Mouse (Mus musculus) left cerebral cortex, adult 8-10 months (tissue): ENCODE measurements around the gene Atp6v1b1. TPM values are rescaled to one million over a fixed set of nuclear protein-coding genes. Genes with fewer than 3 reads are reported as not detected.

ENCODE experiments used
- DNase-seq, 2 experiments: peaks; one replicate each; pipeline ENCODE4 v3.0.0; 2022; ENCODE audit warnings: low spot score in 2 of 2
- total RNA-seq, 4 experiments: library from RNA; stranded (reverse); gene quantifications; 2 replicates each; pipeline ENCODE4 v1.2.4; 2022

The Atp6v1b1 gene
- total RNA-seq: not detected

- DNase-seq: no peak
These were observed at the start of gene Atp6v1b1 for GRCm38 (mm10) chr6:83742761-83743160. Gene Atp6v1b1, plus strand, starts transcription at chr6:83742990.

DNA sequence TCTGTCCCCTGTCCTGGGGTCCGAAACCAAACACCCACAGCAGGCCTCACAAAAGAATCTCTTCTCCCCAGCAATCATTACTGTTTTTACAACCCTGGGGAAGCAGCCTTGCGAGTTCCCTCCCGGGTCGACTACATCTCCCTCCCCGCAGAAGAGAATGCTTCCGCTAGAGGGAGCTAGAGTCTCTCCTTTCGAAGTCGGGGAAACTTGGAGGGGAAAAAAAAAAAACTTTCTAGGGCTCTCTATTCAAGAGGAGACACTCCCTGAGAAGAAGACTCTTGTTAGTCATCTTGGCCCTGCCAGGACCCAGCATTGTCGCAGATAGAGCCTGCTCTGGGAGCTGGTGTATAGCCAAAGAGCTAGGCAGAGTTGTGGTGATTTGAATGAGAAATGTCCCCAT, 49.0 kb upstream of the Atp6v1b1 start:
- DNase-seq: no peak

GRCm38 (mm10) chr6:83695731-83696130, 47.1 kb upstream of the Atp6v1b1 start:
- no peak for DNase-seq

- no peak for DNase-seq
These were observed 46.1 kb upstream of the Atp6v1b1 start for GRCm38 (mm10) chr6:83696684-83697083.

DNA sequence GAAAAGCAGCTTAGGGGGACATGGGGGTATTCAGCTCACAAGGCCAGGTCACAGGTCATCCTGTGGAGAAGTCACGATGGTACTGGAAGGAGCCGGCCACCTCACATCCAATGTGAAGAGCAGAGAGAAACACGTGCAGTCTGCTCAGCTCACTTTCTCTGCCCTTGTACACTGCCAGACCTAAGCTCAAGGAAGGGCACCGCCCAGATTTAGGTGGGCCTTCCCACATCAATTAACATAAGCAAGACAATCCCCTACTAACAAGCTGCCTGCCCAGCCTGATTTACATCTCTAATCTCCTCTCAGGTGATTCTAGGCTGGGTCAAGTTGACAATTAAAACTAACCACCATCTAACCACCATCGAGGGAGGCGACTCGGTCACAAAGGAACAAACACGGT, 44.9 kb upstream of the Atp6v1b1 start:
- DNase-seq: no peak

DNA sequence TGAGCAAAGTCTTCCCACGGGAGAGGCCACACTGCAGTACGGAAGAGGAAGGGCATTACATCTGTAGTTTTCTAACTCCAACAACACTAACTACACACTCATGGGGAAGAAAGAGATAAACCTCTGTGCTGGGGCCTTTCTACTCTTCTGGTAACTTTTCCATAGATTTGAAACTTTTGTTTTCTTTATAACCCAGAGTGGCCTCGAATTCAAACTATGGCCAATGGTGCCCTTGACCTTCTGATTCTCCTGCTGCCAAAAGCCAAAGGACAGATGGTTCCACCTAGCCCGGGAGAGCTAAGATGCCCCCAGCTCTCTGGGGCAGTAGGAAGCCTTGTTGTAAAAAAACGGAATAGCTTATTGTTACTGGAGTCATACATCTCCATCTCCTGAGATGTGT, 42.8 kb upstream of the Atp6v1b1 start:
- DNase-seq: no peak

DNA sequence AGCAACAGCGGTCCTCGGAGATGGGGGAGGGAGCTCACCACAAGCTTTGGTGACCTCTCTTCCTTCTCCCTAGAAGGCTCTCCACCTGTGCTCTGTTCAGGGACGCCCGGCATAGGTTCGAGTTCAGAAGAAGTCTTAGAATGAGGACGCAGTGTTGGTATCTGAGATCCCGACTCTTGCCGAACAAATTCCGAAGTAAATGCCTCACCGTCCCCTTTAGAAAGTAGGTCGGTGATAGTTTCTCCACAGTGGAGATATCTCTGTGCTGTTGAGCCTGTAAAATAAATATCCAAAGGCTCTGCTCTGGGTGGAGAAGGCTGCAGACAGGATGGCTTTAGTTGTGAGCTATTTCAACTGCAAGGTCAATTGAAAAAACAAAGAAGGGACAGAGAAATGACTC, 41.8 kb upstream of the Atp6v1b1 start:
- DNase-seq: no peak

DNA sequence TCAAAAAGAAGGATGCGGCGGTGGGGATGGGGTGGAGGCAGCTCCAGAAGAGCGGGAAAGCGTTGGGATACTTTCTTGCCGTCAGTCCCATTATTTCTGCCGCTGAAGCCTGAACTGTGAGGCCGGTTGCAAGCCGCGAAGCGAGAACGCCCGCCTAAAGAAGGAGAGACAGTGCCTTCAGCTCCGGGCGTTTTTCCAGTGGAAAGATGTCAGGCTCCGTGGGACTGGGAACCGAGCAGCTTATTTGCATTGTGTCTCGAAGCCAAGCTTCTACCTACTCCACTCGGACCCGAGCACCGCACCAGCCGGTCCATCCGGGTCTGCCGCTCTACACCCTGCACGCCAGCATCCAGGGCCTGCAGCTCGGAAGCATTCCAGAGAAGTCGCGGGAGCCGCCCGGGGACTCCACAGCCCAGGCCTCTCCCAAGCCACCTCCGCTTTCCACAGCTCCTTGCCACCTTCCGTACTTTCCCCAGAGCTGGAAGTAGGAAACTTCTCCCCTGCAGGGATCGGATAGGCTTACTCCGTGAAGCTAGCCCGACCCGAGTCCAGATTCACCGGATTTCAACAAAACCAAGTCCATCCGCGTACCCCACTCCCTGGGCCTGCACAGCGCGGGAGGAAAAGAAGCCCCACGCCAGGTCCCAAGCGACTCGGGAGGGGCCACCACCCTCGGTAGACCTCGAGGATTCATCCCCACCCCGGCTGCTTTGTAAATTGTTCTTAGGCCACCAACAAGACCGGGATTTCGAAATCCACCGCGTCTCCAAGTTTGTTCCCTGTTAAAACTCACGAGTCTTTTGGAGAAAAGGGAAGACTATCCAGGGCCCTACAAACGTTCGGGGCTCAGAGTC, 40.4 kb upstream of the Atp6v1b1 start:
- DNase-seq: no peak

- DNase-seq: no peak
These were observed 39.6 kb upstream of the Atp6v1b1 start for GRCm38 (mm10) chr6:83703000-83703721.

DNA sequence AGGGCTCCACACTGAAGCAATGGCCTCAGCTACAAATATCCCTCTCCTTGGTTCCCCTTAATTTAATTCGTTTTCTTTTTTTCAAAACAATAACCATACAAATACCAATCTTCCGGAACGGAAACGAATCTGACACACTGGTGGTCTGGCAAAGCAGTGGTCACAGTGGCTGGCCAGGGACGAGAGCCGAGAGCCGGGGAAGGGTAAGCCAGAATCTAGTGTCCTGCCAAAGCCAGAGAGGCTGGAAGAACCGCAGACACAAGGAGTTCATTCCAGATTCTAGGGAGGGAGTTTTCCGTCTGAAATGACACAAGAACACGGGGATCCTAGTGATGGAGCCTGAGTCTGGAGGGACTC, 39.1 kb upstream of the Atp6v1b1 start:
- no peak for DNase-seq

DNA sequence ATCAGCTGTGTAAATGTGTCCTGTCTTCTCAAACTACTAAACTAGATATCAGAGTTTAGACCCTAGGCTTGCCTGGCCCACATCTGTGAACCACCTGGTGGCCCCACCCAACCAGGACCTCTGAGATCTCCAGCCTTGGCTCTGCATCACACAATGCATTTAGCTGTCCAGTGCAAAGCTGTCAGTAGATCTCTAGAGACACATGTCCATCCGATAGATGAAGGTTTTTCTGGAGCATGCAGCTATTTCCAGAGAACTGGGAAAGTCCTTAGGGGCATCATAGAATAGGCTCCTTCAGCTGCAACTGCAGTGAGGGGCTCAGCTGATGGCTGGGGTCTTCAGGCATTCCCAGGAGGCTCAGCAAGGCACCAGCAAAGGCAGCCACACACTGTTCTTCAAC, 38.5 kb upstream of the Atp6v1b1 start:
- DNase-seq: no peak

DNA sequence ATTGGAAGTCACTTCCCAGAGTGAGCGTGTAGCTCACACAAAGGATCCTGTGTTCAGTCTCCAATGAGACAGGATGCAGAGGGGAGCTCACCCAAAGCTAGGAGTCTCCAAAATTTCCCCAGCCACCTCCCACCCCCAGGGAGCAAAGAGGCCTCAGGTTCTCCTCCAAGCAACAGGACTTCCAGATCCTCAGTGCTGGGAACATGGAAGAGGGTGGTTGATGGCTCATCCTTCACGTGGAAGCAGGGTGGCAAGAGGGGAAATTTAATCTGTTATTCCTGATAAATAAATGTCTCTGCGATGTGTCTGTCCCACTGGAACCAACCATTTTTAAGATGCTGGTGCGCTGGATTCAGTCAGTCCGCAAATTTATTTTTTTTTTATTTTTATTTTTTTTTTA, 38.1 kb upstream of the Atp6v1b1 start:
- DNase-seq: no peak

GRCm38 (mm10) chr6:83707738-83708510, 34.9 kb upstream of the Atp6v1b1 start:
- no peak for DNase-seq

DNA sequence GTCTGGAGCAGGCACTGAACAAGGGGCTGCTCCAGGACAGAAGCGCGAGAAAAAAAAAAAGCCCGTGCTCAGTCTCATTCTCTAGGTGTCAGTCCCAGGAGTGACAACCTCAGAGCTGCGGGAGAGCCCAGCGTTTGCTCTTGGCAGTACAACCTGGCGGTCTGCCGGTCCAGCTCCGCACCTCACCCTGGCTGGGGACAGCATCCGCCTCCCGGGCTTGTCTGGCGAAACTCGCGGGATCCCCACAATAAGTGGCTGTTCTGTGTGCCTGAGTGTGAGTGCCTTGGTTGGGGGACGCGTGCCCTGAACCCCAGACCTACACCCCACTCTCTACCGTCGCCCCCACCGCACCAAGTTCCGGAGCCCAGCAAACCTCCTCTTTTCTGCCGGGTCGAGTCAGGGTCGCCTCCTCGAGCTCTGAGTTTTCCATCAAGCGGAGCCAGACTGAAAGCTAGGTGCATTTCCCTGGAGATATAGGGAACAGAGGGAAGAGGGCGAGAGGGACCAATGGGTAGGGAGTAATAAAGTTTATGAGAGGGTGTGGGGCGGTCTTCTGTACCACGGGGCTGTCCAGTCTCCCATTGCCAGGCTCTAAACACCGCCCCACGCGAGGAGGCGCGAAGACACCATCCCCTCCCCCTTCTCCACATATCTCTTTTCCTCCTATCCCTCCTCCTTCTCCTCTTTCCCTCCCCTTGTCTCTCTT, 32.3 kb upstream of the Atp6v1b1 start:
- no peak for DNase-seq

DNA sequence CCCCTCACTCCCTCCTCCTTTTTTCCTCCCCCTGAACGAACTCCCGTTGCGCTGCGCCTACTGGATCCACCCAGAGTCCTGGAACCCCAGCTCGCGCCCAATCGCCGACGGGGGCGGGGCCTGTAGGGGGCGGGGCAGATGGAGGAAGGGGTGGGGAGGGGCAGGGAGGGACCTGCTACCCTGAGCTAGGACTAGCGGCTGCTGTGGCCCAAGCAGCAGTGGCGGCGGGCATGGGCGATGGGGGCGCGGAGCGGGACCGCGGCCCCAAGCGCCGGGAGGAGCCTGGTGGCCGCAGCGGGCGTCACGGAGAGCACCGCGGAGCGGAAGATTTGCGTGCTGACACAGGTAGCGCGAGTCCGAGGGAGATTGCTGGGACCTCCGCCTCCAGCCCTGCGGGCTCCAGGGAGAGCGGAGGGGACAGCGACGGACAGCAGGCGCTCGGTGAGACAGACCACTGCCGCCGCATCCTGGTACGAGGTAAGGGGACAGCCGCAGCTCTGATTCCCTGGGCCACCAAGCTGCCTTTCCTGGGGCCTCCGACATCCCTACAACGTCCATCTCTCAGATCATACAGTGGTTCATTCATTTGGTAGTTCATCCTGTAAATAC, 31.6 kb upstream of the Atp6v1b1 start, which contains the start of gene Vax2:
TSS of gene Vax2 (plus strand) at position 198 of the 609 bp plus-strand sequence.
- DNase-seq: no peak

DNA sequence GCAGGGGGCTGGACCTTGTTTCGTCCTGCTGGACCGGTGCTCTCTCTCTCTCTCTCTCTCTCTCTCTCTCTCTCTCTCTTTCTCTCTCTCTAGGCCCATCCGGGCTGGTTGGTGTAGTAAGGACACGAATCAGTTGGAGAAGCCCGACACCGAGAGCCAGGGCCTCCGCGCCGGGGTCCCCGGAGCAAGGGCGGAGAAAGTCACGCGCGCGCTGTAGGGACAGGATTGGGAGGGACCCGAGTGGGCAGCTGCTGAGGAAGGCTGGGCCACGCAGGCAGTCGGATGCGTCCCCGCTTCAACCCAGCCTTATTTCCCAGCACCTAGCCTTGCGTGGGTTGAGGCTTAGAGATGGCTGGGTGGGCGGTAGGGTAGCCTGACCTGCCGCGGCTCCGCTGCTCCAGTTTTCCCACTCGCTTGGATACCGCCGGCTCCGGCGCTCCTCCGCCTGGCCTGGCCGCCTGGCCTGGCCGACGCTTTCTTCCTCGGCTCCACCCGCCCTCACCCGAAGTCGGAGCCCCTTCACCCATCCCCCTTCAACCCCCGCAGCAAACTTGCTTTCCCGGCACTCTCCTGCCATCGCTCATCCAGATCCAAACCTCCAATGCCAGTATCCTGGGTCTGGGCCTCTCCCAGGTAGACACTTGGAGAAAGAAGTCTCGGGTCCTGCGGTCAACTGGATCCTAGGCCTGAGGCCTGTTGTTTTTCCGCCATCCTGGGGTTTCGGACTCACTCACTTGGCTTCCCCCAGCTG, 30.9 kb upstream of the Atp6v1b1 start:
- no peak for DNase-seq

DNA sequence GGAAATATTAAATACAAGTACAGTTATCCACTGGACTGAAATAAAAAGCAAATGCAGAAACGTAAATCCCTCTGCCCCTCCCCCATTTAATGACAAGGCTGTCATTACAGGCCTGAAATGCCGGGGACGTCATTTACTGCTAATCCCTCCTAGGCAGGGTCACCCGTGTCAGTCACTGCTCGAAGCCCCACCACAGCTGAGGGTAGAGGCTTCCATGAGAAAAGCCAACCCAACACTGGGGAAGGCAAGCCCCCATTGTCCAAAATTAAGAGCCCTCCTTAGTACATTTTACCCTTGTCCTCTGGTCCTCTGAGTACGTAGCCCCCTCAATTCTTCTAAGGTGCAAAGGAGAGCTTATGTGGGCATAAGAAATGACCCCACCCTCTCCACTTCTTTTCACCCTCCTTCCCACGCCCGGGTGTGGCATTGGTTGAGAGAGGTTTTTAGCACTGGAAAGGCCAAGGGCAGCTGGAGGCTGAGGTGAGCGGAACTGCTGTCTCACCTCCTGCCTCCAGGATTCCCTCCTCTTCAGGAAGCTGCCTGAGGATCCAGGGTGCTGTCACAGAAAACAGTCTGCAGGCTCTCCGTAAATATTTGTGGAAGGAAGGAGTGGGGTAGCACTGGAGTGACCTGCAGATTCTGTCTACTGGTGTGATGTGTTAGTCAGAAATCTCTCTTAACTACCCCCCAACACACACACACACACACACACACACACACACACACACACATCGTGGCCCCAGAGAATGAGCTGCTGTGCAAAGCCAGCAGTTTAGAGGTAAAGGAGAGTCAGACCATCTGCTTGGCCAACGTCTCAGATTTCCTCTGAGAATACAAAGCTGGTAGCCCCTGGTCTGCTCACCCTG, 29.3 kb upstream of the Atp6v1b1 start:
- no peak for DNase-seq

DNA sequence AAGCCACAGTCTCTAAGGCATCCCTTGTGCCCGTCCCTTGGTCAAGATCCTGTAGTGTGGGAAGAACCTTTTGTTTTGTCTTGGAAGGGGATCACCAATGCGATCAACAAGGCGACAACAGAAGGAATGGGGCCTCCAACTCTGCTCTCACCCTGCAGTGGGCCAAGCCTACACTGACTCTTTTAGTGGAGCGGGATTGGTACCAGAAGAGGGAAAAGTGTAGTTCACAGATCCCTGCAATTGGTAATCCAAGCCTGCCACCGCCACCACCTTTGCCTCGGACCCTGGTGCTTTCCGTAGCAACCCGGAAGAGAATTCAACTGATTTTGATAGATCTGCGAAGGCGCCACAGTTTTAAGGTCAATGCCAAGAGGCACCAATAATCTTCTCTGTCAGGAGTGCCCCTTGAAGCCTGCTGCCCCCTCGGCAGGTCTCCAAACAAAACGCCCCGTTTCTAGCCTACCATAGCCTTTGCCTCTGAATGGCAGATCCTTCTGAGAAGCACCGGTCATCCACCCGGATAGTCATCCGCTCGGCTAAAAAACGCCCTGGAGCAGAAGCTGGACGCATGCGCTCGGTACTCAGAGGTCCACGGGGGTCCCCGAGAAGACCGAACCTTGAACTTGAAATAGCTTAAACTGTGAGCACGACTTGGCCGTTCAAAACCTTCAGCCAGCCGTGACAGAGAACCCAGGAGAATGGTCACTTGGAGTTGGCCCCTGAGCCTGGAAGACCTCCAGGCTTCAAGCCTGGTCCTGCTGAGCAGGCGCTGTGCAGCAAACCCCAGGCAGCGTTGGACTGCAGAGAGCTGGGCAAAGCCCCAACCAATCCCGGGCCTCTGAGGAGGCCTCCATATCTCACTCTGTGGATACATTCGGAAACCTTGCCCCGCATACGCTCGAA, 28.3 kb upstream of the Atp6v1b1 start:
- no peak for DNase-seq
